Mouse (Mus musculus) cerebellum, postnatal 10 days (tissue): ENCODE data around the gene Itgad.

ENCODE experiments used
- DNase-seq, 2 experiments: peaks; one replicate each; pipeline ENCODE4 v3.0.0; 2021; ENCODE audit warnings: mixed read lengths in 2 of 2

Gene Itgad

GRCm38 (mm10) chr7:128180546-128180945 lies 26.4 kb downstream of the Itgad start:
- DNase-seq = no peak

DNA sequence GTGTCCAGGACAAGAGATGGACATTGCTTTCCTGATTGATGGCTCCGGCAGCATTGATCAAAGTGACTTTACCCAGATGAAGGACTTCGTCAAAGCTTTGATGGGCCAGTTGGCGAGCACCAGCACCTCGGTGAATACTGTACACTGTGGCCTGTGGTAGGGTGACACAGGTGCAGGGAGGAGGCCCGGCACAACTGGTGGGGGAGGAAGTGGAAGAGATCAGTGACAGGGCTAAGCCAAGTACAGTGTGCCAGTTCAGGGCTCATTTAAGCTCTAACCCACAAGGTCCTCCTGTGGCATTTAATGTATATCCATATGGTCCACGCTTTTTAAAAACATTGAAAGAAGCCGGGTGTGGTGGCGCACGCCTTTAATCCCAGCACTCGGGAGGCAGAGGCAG lies 27.5 kb downstream of the Itgad start:
- no peak for DNase-seq

DNA sequence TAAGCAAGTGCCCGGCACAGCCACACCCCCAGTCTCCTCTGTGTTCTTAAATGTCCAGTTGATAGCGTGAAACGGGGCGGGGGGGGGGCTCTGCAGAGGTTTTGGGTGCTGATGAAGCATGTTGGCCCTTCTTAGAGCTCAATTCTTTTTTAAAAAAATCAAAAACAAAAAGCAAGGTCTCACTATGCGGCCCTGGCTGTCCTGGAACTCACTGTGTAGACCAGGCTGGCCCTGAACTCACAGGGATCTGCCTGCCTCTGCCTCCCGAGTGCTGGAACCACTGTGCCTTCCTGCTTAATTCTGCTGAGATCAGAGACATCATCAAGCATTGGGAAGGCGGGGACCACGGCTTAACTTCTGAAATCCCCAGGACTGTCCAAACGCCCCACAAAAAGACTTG lies 47.4 kb downstream of the Itgad start:
- no peak for DNase-seq

GRCm38 (mm10) chr7:128203071-128203470 lies 48.9 kb downstream of the Itgad start:
- no peak for DNase-seq

DNA sequence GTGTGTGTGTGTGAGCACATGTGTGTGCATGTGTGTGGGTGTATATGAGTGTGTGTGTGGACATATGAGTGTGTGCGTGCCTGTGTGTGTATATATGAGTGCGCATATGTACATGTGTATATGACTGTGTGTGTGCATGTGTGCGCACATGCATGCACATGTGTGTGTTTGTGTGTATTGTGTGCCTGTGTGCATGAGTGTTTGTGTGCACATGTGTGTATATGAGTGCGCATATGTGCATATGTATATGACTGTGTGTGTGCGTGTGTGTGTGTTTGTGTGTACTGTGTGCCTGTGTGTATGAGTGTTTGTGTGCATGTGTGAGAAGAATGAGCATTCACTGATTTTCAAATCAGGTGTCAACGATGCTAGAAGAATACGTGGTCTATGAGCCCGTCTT lies 50.0 kb downstream of the Itgad start:
- no peak for DNase-seq

DNA sequence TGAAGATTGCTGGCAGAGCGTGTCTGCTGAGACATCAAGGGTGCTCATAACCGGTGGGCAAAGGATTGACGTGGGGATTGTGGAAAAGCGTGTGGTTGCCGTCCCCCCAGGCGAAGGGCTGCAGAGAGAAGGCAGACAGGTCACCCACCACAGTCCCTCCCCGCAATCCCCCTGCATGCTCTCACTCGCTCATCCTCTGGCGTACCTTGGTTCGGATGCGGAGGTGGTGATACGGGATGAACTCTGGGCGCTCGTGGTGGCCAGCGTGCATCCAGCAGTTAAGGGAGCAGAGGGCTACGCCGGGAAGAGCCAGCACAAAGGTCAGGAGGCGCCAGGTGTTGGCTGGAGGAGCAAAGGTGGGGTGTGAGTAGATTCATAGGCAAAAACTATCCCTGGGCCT lies 51.5 kb downstream of the Itgad start:
- DNase-seq = no peak

DNA sequence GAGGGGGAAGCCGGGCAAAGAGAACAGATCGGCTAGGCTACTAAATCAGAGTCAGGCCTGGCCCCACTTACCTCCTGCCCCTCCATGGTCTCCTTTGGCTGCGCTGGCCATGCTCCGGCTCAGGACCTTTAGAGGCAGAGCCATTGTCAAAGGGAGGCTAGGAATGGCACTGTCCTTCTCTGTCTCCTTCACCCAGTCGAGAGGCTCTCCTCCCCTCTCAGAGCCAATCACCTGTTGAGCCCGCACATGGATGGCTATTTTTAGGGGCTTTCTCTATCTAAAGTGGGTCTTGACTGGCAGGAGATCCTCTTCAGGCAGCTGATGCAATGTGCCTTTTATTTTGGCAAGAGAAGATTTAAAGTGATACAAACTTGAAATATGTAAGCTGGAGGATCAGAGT lies 52.0 kb downstream of the Itgad start, which contains the start of gene Cox6a2:
TSS of gene Cox6a2 (minus strand) at position 236 of the 400 bp plus-strand sequence.
- DNase-seq = peak in 1 of 2 experiments; percentile 13

DNA sequence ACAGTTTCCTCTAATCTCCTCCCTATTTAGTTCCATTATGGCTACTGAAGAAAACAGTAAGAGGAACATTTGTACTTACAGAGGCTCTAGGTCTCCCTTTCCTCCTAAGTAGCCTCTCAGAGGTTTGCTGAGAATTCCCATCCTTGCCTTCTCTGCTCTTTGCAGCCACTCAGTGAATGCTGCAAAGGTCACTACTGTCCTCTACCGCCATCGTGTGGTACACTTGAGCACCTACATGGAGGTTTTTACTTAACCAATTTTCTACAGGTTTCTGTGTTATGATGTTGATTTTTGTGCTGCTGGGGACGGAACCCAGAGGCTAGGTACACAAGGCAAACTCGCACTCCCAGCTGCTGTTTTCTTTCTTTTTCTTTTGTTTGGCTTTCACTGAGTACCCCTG lies 54.0 kb downstream of the Itgad start:
- peak; percentile 80 to 86 for DNase-seq

DNA sequence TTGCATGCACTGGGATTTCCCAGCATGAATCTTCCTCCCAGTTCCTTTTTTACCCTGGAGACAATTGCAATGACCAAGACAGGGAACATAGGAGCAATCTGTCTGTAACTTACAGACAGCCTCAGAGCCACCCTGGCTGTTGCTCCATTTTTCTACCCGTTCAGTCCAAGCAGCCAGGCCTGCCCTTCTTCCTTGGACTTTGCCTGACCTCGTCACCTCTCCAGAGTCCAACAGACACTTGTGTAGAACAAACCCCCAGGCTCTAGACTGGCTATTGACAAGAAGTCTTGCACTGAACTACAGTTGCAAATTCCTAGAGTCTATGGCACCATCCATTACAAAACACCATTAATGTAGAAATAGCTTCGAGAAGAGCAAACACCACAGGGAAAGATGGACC lies 55.6 kb downstream of the Itgad start:
- DNase-seq = no peak

GRCm38 (mm10) chr7:128219952-128220351 lies 65.8 kb downstream of the Itgad start:
- no peak for DNase-seq

- DNase-seq = no peak
Observed at GRCm38 (mm10) chr7:128220936-128221335, 66.8 kb downstream of the Itgad start.

DNA sequence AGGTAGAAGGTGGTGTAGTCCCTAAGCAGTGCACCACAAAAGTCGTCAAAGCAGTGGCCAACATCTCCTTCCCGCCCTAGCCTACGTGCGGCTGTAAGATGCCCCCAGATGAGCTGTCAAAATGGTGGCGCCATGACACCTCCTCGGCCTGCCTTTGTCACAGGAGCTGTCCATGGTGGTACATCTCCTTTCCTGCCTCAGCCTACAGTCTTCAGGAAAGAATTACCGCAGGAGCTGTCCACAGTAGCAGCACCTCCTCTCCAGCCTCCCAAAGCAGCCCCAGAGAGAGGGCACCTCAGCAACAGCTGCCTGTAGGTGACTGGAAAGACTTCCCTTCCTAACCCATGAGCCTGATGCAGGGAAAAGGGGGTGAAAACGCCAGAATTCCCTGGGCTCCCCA lies 77.6 kb downstream of the Itgad start:
- DNase-seq = no peak

- no peak for DNase-seq
Observed at GRCm38 (mm10) chr7:128234796-128235195, 80.6 kb downstream of the Itgad start.

- DNase-seq = no peak
Observed at GRCm38 (mm10) chr7:128235481-128235880, 81.3 kb downstream of the Itgad start.

GRCm38 (mm10) chr7:128236426-128236825 lies 82.2 kb downstream of the Itgad start:
- peak; percentile 14 to 22 for DNase-seq

DNA sequence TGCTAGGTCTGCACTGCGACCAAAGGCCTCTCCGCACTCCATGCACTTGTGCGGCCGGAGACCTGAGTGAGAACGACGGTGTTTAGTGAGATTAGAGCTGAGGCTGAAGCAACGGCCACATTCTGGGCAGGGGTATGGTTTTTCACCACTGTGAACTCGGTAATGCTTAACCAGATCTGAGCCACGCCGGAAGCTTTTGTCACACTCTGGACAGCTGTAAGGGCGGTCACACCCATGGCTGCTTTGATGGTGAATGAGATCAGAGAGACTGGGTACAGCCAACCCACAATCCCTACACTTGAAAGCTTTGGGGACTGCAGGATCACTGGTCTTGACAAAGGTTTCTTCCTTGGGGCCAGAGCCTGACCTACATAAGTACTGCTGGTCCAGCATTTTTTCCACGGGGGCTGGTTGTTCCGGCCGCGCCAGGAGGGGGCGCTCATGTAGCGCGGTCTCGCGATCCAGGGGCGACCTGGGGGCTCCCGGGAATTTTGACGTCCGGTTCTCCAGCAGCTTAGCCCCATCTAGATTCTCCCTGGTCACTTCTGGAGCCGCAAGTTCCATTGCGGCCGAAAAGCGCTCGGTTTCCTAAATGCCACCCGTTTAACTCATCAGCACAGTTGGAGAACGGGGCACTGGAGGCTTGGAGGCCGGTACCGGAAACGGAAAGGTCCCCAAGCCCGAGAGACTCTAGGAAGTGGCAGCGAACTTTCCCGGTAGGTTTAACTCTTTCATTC lies 82.8 kb downstream of the Itgad start, which contains the start of gene Armc5:
TSS of gene Armc5 (plus strand) at position 487 of the 737 bp plus-strand sequence.
- DNase-seq = peak; percentile 93 to 95

DNA sequence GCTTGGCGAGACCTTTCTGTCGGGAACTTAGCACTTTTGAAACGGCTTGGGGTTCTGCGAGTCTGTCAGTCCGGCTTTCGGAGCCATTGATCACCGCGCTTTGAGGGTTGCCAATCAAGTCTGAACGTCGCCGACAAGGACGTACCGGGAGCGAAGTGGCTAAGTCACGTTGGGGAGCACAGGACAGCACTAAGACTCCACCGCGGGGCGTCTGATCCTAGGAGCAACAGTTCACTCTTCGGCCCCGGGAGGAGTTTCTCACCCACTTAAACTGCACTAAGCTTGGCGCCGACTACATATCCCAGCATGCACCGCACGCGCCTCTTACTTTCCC lies 83.4 kb downstream of the Itgad start:
- DNase-seq = no peak

GRCm38 (mm10) chr7:128237927-128238778 lies 84.0 kb downstream of the Itgad start, which contains the start of gene 9130023H24Rik:
TSS of gene 9130023H24Rik (minus strand) at chr7:128238031.
- DNase-seq = peak; percentile 100

GRCm38 (mm10) chr7:128238991-128239390 lies 84.8 kb downstream of the Itgad start:
- DNase-seq = peak; percentile 34 to 61

- peak; percentile 43 to 67 for DNase-seq
Observed at GRCm38 (mm10) chr7:128240131-128240784, 86.1 kb downstream of the Itgad start.

GRCm38 (mm10) chr7:128242331-128242730 lies 88.2 kb downstream of the Itgad start:
- DNase-seq = no peak

DNA sequence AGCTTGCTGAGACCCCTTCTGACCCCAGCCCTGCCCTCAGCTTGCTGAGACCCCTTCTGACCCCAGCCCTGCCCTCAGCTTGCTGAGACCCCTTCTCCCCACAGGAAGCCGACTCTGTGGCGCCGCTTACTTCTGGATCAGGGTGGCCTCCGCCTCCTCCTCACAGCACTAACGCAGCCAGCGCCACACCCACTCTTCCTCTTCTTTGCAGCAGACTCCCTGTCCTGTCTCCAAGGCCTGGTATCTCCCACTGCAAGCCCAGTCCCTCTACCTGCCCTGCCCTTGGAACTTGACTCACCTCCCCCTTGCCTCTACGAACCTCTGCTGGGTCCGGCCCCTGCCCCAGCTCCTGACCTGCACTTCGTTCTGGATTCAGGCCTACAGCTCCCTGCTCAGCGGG lies 89.7 kb downstream of the Itgad start:
- DNase-seq = no peak

DNA sequence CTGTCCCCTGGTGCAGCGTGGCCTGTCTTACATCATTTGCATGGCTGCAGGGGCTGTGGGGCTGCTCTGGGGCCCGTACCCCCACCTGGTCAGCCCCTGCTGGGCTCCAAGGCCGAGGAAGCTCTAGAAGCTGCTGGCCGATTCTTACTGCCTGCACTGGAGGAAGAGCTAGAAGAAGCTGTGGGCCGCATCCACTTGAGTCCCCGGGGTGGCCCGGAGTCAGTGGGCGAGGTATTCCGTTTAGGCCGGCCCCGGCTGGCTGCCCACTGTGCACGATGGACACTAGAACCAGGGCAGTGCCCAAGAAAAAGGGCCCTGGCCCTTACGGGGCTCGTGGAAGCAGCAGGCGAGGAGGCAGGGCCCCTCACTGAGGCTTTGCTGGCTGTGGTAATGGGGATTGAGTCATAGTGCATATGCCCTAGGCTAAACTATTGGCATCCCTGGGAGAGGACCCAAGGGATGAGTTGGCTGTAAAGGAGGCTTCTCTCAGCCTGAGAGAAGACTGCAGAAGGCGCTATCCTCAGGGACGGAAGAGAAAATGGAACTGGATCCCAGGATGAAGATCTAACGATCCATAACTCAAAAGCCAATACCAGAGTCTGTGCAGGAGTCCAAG lies 90.3 kb downstream of the Itgad start:
- no peak for DNase-seq
